Mouse (Mus musculus) gastrocnemius, postnatal 10 days (tissue): ENCODE results near the gene Polr3h. TPM values are rescaled to one million over a fixed set of nuclear protein-coding genes. Genes with fewer than 3 reads are reported as not detected.
"Not testable (repeated sequence)": the region's sequence is repeated elsewhere in the genome, so short reads cannot be mapped to it uniquely, and the experiment has no call there.

Experiments
- DNase-seq: peaks from one replicate; pipeline ENCODE4 v3.0.0; 2021; ENCODE audit warnings: mixed read lengths
- long read RNA-seq, 2 experiments: library from polyadenylated mRNA; stranded (forward); transcript quantifications; one replicate each; pipeline ENCODE4 v2.0.0; 2021
- total RNA-seq, 2 experiments: library from RNA; stranded (reverse); gene quantifications; 2 replicates each; pipeline ENCODE4 v1.2.3; 2021

The Polr3h gene
- total RNA-seq, result 10 to 100 TPM in 1 of 2 experiments, 1 to 10 TPM in 1; 8.2 to 12.1 TPM
- long read RNA-seq, experiment 1, transcript Polr3h-201 (6 exons, 2,542 nt), result major isoform, 15 of 23 reads
- long read RNA-seq, experiment 1, partial matches to known transcripts, result 0 of 23 reads
- long read RNA-seq, experiment 1, other reads (novel, unspliced or antisense), result 5 of 23 reads
- long read RNA-seq, experiment 2, transcript Polr3h-201 (6 exons, 2,542 nt), result major isoform, 24 of 29 reads
- long read RNA-seq, experiment 2, partial matches to known transcripts, result 0 of 29 reads
- long read RNA-seq, experiment 2, other reads (novel, unspliced or antisense), result 4 of 29 reads

GRCm38 (mm10) chr15:81925760-81926445 lies at the start of gene Polr3h:
Gene Polr3h (minus strand): TSS chr15:81926240.
- peak; percentile 96 for DNase-seq

GRCm38 (mm10) chr15:81975156-81975555 lies 49.1 kb upstream of the Polr3h start:
- DNase-seq, result not testable (repeated sequence)

- not testable (repeated sequence) for DNase-seq
Observed at GRCm38 (mm10) chr15:81970498-81970897, 44.5 kb upstream of the Polr3h start.

GRCm38 (mm10) chr15:81969635-81970034 lies 43.6 kb upstream of the Polr3h start:
- DNase-seq, result not testable (repeated sequence)

- no peak for DNase-seq
Observed at GRCm38 (mm10) chr15:81969173-81969572, 43.1 kb upstream of the Polr3h start.

- DNase-seq, result no peak
Observed at GRCm38 (mm10) chr15:81968447-81968846, 42.4 kb upstream of the Polr3h start.

GRCm38 (mm10) chr15:81967821-81968220 lies 41.8 kb upstream of the Polr3h start:
- no peak for DNase-seq

- DNase-seq, result no peak
Observed at GRCm38 (mm10) chr15:81966062-81966829, 40.2 kb upstream of the Polr3h start.

- no peak for DNase-seq
Observed at GRCm38 (mm10) chr15:81964980-81965545, 39.0 kb upstream of the Polr3h start.

GRCm38 (mm10) chr15:81964262-81964661 lies 38.2 kb upstream of the Polr3h start:
- no peak for DNase-seq

GRCm38 (mm10) chr15:81961078-81961451 lies 35.0 kb upstream of the Polr3h start:
- DNase-seq, result no peak

- DNase-seq, result peak; percentile 99
Observed at GRCm38 (mm10) chr15:81960171-81961077, 34.4 kb upstream of the Polr3h start, which contains the start of gene Pmm1. Gene Pmm1 (minus strand): TSS chr15:81960930.

GRCm38 (mm10) chr15:81958906-81959305 lies 32.9 kb upstream of the Polr3h start:
- no peak for DNase-seq

- no peak for DNase-seq
Observed at GRCm38 (mm10) chr15:81957598-81957997, 31.6 kb upstream of the Polr3h start.

GRCm38 (mm10) chr15:81956457-81956856 lies 30.4 kb upstream of the Polr3h start:
- peak; percentile 55 for DNase-seq

- DNase-seq, result no peak
Observed at GRCm38 (mm10) chr15:81955414-81955813, 29.4 kb upstream of the Polr3h start.

GRCm38 (mm10) chr15:81954716-81955115 lies 28.7 kb upstream of the Polr3h start:
- no peak for DNase-seq

GRCm38 (mm10) chr15:81954151-81954583 lies 28.1 kb upstream of the Polr3h start:
- no peak for DNase-seq

GRCm38 (mm10) chr15:81952310-81952709 lies 26.3 kb upstream of the Polr3h start:
- no peak for DNase-seq

GRCm38 (mm10) chr15:81951159-81951558 lies 25.1 kb upstream of the Polr3h start:
- no peak for DNase-seq

GRCm38 (mm10) chr15:81950716-81951115 lies 24.7 kb upstream of the Polr3h start:
- DNase-seq, result no peak
